Mouse (Mus musculus) intestine, embryonic 16.5 days (tissue): ENCODE measurements at regions not wholly inside any gene's neighbourhood (a gene's known extent, or its start where the extent isn't known, plus 50 kb on each side); places are given as distances from the start of the nearest gene placed in this dataset.
"Not testable (repeated sequence)": the region's sequence is repeated elsewhere in the genome, so short reads cannot be mapped to it uniquely, and the experiment has no call there.

Experiments
- ATAC-seq: fragments of 200-750 bp; cut with Nextera tagmentation; 2 replicates; pipeline ENCODE4 v1.8.0; 2017; ENCODE audit warnings: moderate TSS enrichment, moderate library complexity
- H3K27ac ChIP-seq: fragments of 300-500 bp; sonication (generic); 2 replicates; pipeline ENCODE4 v1.5.1; 2014; ENCODE audit warnings: mild to moderate bottlenecking, low read length
- H3K27me3 ChIP-seq: fragments of 300-500 bp; sonication (generic); replicated peaks from 2 replicates; pipeline ENCODE4 v1.6.1; 2014; ENCODE audit warnings: low read length, control low read depth, mixed read lengths; ENCODE audit not compliant: control insufficient read depth, insufficient read depth
- H3K36me3 ChIP-seq: fragments of 300-500 bp; sonication (generic); 2 replicates; pipeline ENCODE4 v1.6.1; 2014; ENCODE audit warnings: low read length, control low read depth; ENCODE audit not compliant: control insufficient read depth, insufficient read depth
- H3K4me1 ChIP-seq: fragments of 300-500 bp; sonication (generic); 2 replicates; pipeline ENCODE4 v1.6.1; 2014; ENCODE audit warnings: low read length, control low read depth, mixed read lengths; ENCODE audit not compliant: control insufficient read depth, insufficient read depth
- H3K4me2 ChIP-seq: fragments of 300-500 bp; sonication (generic); 2 replicates; pipeline ENCODE4 v1.6.1; 2014; ENCODE audit warnings: low read depth, low read length, control low read depth
- H3K4me3 ChIP-seq: fragments of 300-500 bp; sonication (generic); 2 replicates; pipeline ENCODE4 v1.5.1; 2014; ENCODE audit warnings: mild to moderate bottlenecking, low read length
- H3K9ac ChIP-seq: fragments of 300-500 bp; sonication (generic); 2 replicates; pipeline ENCODE4 v1.6.1; 2014; ENCODE audit warnings: low read depth, low read length
- H3K9me3 ChIP-seq: fragments of 300-500 bp; sonication (generic); 2 replicates; pipeline ENCODE4 v1.6.1; 2016; ENCODE audit warnings: low read length, control low read depth; ENCODE audit not compliant: control insufficient read depth
- WGBS: fragments of 180-500 bp; shearing (Covaris S2); extraction: QIAGEN DNeasy Blood & Tissue Kit; methylation state at CpG from one replicate; pipeline ENCODE4 v1.1.7; 2014; 5-methylcytosine and 5-hydroxymethylcytosine counted together

GRCm38 (mm10) chrX:159058931-159059330 lies 151.2 kb upstream of the Rps6ka3 start:
- no peaks in the 10 kb centered on the region for H3K36me3 ChIP-seq
- no peak overlapping the region for H3K9ac ChIP-seq
- no peak overlapping the region for H3K4me3 ChIP-seq
- no peak overlapping the region for H3K27ac ChIP-seq
- no peaks in the 10 kb centered on the region for H3K4me1 ChIP-seq
- no peak overlapping the region for H3K4me2 ChIP-seq
- H3K27me3 ChIP-seq, result no peaks in the 10 kb centered on the region
- no peak for ATAC-seq
- H3K9me3 ChIP-seq, result no peaks in the 10 kb centered on the region

- Histone ChIP-seq H3K27me3 (0 out of 2 replicates have a peak, but pooled peaks cover 3% of the 10 kb centered on the region), H3K4me2 (no peak overlapping the region), H3K4me1 (no peaks in the 10 kb centered on the region), H3K9me3 (no peaks in the 10 kb centered on the region), H3K9ac (no peak overlapping the region), H3K36me3 (no peaks in the 10 kb centered on the region), H3K27ac (no peak overlapping the region), H3K4me3 (no peak overlapping the region)
- no peak for ATAC-seq
These were observed 148.8 kb upstream of the Rps6ka3 start for GRCm38 (mm10) chrX:159061322-159061721.

- Histone ChIP-seq H3K27ac (no peak overlapping the region), H3K27me3 (0 out of 2 replicates have a peak, but pooled peaks cover 3% of the 10 kb centered on the region), H3K4me3 (no peak overlapping the region), H3K9me3 (no peaks in the 10 kb centered on the region), H3K36me3 (no peaks in the 10 kb centered on the region), H3K4me2 (no peak overlapping the region), H3K9ac (no peak overlapping the region), H3K4me1 (no peaks in the 10 kb centered on the region)
- ATAC-seq, result no peak
- 78% methylated on average over 2 of the region's 2 CpGs for WGBS
These were observed 143.9 kb upstream of the Rps6ka3 start for GRCm38 (mm10) chrX:159066212-159066611.

GRCm38 (mm10) chrX:159072647-159073046 lies 137.5 kb upstream of the Rps6ka3 start:
- no peak for ATAC-seq
- no peaks in the 10 kb centered on the region for H3K4me1 ChIP-seq
- no peak overlapping the region for H3K9ac ChIP-seq
- whole genome bisulfite sequencing, result 67% methylated on average over 3 of the region's 3 CpGs
- no peaks in the 10 kb centered on the region for H3K9me3 ChIP-seq
- H3K4me3 ChIP-seq, result no peak overlapping the region
- no peak overlapping the region for H3K27ac ChIP-seq
- H3K36me3 ChIP-seq, result no peaks in the 10 kb centered on the region
- H3K27me3 ChIP-seq, result no peaks in the 10 kb centered on the region
- H3K4me2 ChIP-seq, result no peak overlapping the region

- Histone ChIP-seq H3K27me3 (no peaks in the 10 kb centered on the region), H3K27ac (no peak overlapping the region), H3K9ac (no peak overlapping the region), H3K4me1 (no peaks in the 10 kb centered on the region), H3K36me3 (no peaks in the 10 kb centered on the region), H3K9me3 (no peaks in the 10 kb centered on the region), H3K4me2 (no peak overlapping the region), H3K4me3 (no peak overlapping the region)
- no peak for ATAC-seq
These were observed 136.6 kb upstream of the Rps6ka3 start for GRCm38 (mm10) chrX:159073533-159073932.

- Histone ChIP-seq H3K9ac (no peak overlapping the region), H3K4me2 (no peak overlapping the region), H3K27ac (no peak overlapping the region), H3K27me3 (no peaks in the 10 kb centered on the region), H3K4me3 (no peak overlapping the region), H3K36me3 (no peaks in the 10 kb centered on the region), H3K9me3 (no peaks in the 10 kb centered on the region), H3K4me1 (no peaks in the 10 kb centered on the region)
- WGBS, result 77% methylated on average over 2 of the region's 2 CpGs
- no peak for ATAC-seq
These were observed 129.6 kb upstream of the Rps6ka3 start for GRCm38 (mm10) chrX:159080508-159080907.

- H3K36me3 ChIP-seq, ATAC-seq, H3K9me3 ChIP-seq, H3K4me1 ChIP-seq, H3K9ac ChIP-seq, H3K4me3 ChIP-seq, H3K4me2 ChIP-seq, H3K27me3 ChIP-seq, H3K27ac ChIP-seq: not testable (repeated sequence)
- 87% methylated on average over 6 of the region's 6 CpGs for WGBS
These were observed 99.5 kb upstream of the Rps6ka3 start for GRCm38 (mm10) chrX:159110651-159111050.

- H3K9ac ChIP-seq, result no peak overlapping the region
- H3K4me2 ChIP-seq, result no peak overlapping the region
- no peaks in the 10 kb centered on the region for H3K9me3 ChIP-seq
- H3K4me3 ChIP-seq, result no peak overlapping the region
- H3K27me3 ChIP-seq, result no peaks in the 10 kb centered on the region
- H3K27ac ChIP-seq, result no peak overlapping the region
- no peaks in the 10 kb centered on the region for H3K4me1 ChIP-seq
- peak; percentile 90 for ATAC-seq
- no peaks in the 10 kb centered on the region for H3K36me3 ChIP-seq
These were observed 93.9 kb upstream of the Rps6ka3 start for GRCm38 (mm10) chrX:159116210-159116609.

GRCm38 (mm10) chrX:159140554-159140953 lies 69.6 kb upstream of the Rps6ka3 start:
- 70% methylated on average over 4 of the region's 4 CpGs for WGBS

GRCm38 (mm10) chrX:159143278-159143677 lies 66.8 kb upstream of the Rps6ka3 start:
- H3K27me3 ChIP-seq, result no peaks in the 10 kb centered on the region

More at GRCm38 (mm10) chrX:159140554-159140953, 69.6 kb upstream of the Rps6ka3 start:
- H3K36me3 ChIP-seq, result no peaks in the 10 kb centered on the region
- no peak for ATAC-seq
- H3K4me3 ChIP-seq, result no peak overlapping the region
- H3K27ac ChIP-seq, result no peak overlapping the region
- no peaks in the 10 kb centered on the region for H3K9me3 ChIP-seq
- H3K9ac ChIP-seq, result no peak overlapping the region
- no peak overlapping the region for H3K4me2 ChIP-seq
- H3K27me3 ChIP-seq, result no peaks in the 10 kb centered on the region
- no peaks in the 10 kb centered on the region for H3K4me1 ChIP-seq

More at GRCm38 (mm10) chrX:159143278-159143677, 66.8 kb upstream of the Rps6ka3 start:
- H3K27ac ChIP-seq, result no peak overlapping the region
- no peak overlapping the region for H3K9ac ChIP-seq
- no peak overlapping the region for H3K4me2 ChIP-seq
- WGBS, result 85% methylated on average over 4 of the region's 4 CpGs
- H3K9me3 ChIP-seq, result no peaks in the 10 kb centered on the region
- no peaks in the 10 kb centered on the region for H3K36me3 ChIP-seq
- ATAC-seq, result no peak
- H3K4me1 ChIP-seq, result no peaks in the 10 kb centered on the region
- H3K4me3 ChIP-seq, result no peak overlapping the region
